Mouse (Mus musculus) adrenal gland, postnatal 25 days (tissue): ENCODE results near the gene Tas1r1. TPM values are rescaled to one million over a fixed set of nuclear protein-coding genes. Genes with fewer than 3 reads are reported as not detected.

ENCODE experiments used
- DNase-seq: peaks from one replicate; pipeline ENCODE4 v3.0.0; 2021; ENCODE audit warnings: mixed read lengths
- total RNA-seq: library from RNA; stranded (reverse); gene quantifications from 2 replicates; pipeline ENCODE4 v1.2.3, GENCODE M21; 2021

Tas1r1 gene
- total RNA-seq, 1 experiment from 2014 or later, result 0.09 TPM

GRCm38 (mm10) chr4:152010091-152010706, 28.2 kb downstream of the Tas1r1 start:
- peak; percentile 54 for DNase-seq

- DNase-seq, result peak; percentile 64
Observed at GRCm38 (mm10) chr4:152009076-152010051, 29.0 kb downstream of the Tas1r1 start.

- peak; percentile 95 for DNase-seq
Observed at GRCm38 (mm10) chr4:152008622-152009075, 29.7 kb downstream of the Tas1r1 start, which contains the start of gene Klhl21. Klhl21 (plus strand) TSS chr4:152008803.

- DNase-seq, result no peak
Observed at GRCm38 (mm10) chr4:152008148-152008500, 30.2 kb downstream of the Tas1r1 start.

- DNase-seq, result no peak
Observed at GRCm38 (mm10) chr4:152007481-152008147, 30.8 kb downstream of the Tas1r1 start.

- DNase-seq, result no peak
Observed at GRCm38 (mm10) chr4:152006812-152007211, 31.6 kb downstream of the Tas1r1 start.

- no peak for DNase-seq
Observed at GRCm38 (mm10) chr4:152006137-152006536, 32.2 kb downstream of the Tas1r1 start.

GRCm38 (mm10) chr4:152002063-152002462, 36.3 kb downstream of the Tas1r1 start:
- DNase-seq, result no peak

- DNase-seq, result no peak
Observed at GRCm38 (mm10) chr4:152001335-152001734, 37.0 kb downstream of the Tas1r1 start.

- no peak for DNase-seq
Observed at GRCm38 (mm10) chr4:152000906-152001305, 37.5 kb downstream of the Tas1r1 start.

- DNase-seq, result no peak
Observed at GRCm38 (mm10) chr4:151999481-151999880, 38.9 kb downstream of the Tas1r1 start.

GRCm38 (mm10) chr4:151997701-151998100, 40.7 kb downstream of the Tas1r1 start:
- no peak for DNase-seq

GRCm38 (mm10) chr4:151996951-151997222, 41.5 kb downstream of the Tas1r1 start:
- DNase-seq, result no peak

GRCm38 (mm10) chr4:151996173-151996950, 42.0 kb downstream of the Tas1r1 start, which contains the start of gene Phf13:
Phf13 (minus strand) TSS chr4:151996258.
- DNase-seq, result peak; percentile 98

GRCm38 (mm10) chr4:151995371-151996172, 42.8 kb downstream of the Tas1r1 start:
- peak; percentile 39 for DNase-seq

GRCm38 (mm10) chr4:151994228-151995171, 43.9 kb downstream of the Tas1r1 start:
- peak; percentile 58 for DNase-seq

GRCm38 (mm10) chr4:151993035-151993434, 45.3 kb downstream of the Tas1r1 start:
- DNase-seq, result no peak

GRCm38 (mm10) chr4:151992091-151992490, 46.3 kb downstream of the Tas1r1 start:
- DNase-seq, result no peak

- no peak for DNase-seq
Observed at GRCm38 (mm10) chr4:151989110-151989488, 49.3 kb downstream of the Tas1r1 start.
